Mouse (Mus musculus) C2C12 (cell line): ENCODE measurements at regions not wholly inside any gene's neighbourhood (a gene's known extent, or its start where the extent isn't known, plus 50 kb on each side); places are given as distances from the start of the nearest gene placed in this dataset.

ENCODE experiments used
- H3K27me3 ChIP-seq: one replicate; pipeline ENCODE4 v1.6.1; 2011; ENCODE audit not compliant: control insufficient read depth, insufficient read depth, insufficient read length
- H3K36me3 ChIP-seq: one replicate; pipeline ENCODE4 v1.6.1; 2011; ENCODE audit not compliant: control insufficient read depth, insufficient read depth
- H3K4me3 ChIP-seq: one replicate; pipeline ENCODE4 v1.5.1; 2011; ENCODE audit warnings: mild to moderate bottlenecking, control low read depth; ENCODE audit not compliant: poor library complexity, insufficient read depth, severe bottlenecking
- H3K79me2 ChIP-seq: one replicate; pipeline ENCODE4 v1.6.1; 2011; ENCODE audit not compliant: control insufficient read depth, insufficient read depth
- H3K79me3 ChIP-seq: one replicate; pipeline ENCODE4 v1.6.1; 2011; ENCODE audit warnings: low read depth, control low read depth
- H3ac ChIP-seq: one replicate; pipeline ENCODE3; 2011; ENCODE audit warnings: low read depth; ENCODE audit not compliant: control insufficient read depth, insufficient read length
- CEBPB ChIP-seq: IDR thresholded peaks from one replicate; pipeline ENCODE4 v1.6.1; 2011; ENCODE audit warnings: low read depth, mild to moderate bottlenecking, control low read depth, moderate library complexity
- CTCF ChIP-seq: IDR thresholded peaks from one replicate; pipeline ENCODE4 v1.5.1; 2011; ENCODE audit not compliant: control insufficient read depth, insufficient read depth, insufficient read length
- FOSL1 ChIP-seq: IDR thresholded peaks from one replicate; pipeline ENCODE4 v1.8.0; 2011; ENCODE audit warnings: mild to moderate bottlenecking, low read length; ENCODE audit not compliant: poor library complexity, insufficient read depth, severe bottlenecking
- MAX ChIP-seq: IDR thresholded peaks from one replicate; pipeline ENCODE4 v1.6.1; 2011; ENCODE audit warnings: mild to moderate bottlenecking, control low read depth
- MYOD1 ChIP-seq: IDR thresholded peaks from one replicate; pipeline ENCODE4 v1.6.1; 2011; ENCODE audit warnings: low read depth; ENCODE audit not compliant: control insufficient read depth, insufficient read length
- MYOG ChIP-seq: IDR thresholded peaks from one replicate; pipeline ENCODE4 v1.6.1; 2011; ENCODE audit not compliant: control insufficient read depth, insufficient read length; ENCODE audit errors: extremely low read depth
- USF1 ChIP-seq: IDR thresholded peaks from one replicate; pipeline ENCODE4 v1.6.1; 2011; ENCODE audit warnings: low read depth, mild to moderate bottlenecking, control low read depth, moderate library complexity

DNA sequence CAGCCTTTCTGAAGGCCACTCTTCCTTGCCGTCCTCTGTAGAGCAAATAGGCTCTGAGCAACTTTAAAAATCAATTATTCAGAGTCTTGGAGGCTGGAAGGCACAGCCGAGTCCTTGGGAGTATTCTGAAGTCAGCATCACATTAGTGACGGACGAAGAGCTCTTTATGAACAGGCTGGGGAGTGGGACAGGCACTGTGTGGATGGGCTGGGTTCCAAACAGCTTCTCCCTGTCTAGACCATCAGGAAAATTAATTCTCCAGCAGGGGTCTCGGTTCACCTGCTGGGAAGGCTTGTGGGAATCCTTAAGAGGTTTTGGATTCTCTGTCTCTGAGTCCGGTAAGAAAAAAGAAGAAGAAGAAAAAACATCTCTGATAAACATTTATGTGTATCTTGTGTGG, 110.9 kb downstream of the Gm9817 start:
- Histone ChIP-seq H3K79me3 (no peaks in the 10 kb centered on the region), H3K36me3 (no peaks in the 10 kb centered on the region), H3K4me3 (no peak overlapping the region), H3K27me3 (no peaks in the 10 kb centered on the region), H3ac (no peak overlapping the region), H3K79me2 (no peaks in the 10 kb centered on the region)
- no peak for TF ChIP-seq USF1
- no peak for TF ChIP-seq FOSL1
- TF ChIP-seq MAX: no peak
- TF ChIP-seq CEBPB: no peak
- no peak for TF ChIP-seq MYOD1
- TF ChIP-seq CTCF: no peak
- TF ChIP-seq MYOG: no peak

DNA sequence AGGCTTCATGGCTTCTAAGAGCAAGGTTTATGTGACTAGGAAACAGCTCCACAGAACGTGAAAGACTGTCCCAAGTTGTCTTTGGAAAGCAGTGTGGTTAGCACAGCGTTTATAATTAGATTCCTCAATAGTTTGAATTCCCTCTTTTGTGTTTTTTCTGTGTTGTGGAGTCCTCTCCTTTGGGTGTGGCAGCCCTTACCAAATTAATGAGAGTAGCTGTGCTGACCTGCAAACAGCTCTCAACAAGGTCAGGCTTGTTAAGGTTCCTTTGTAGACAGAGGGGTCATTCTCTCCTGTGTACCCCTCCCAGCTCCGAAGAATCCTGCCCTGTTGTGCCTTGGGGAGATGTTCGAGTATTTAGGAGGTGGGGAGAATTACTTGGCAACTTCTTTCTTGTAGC, 111.7 kb downstream of the Gm9817 start:
- no peaks in the 10 kb centered on the region for H3K27me3 ChIP-seq
- H3K79me2 ChIP-seq: no peaks in the 10 kb centered on the region
- no peak for TF ChIP-seq CEBPB
- TF ChIP-seq MYOG: no peak
- TF ChIP-seq CTCF: no peak
- no peak for TF ChIP-seq USF1
- TF ChIP-seq MAX: no peak
- TF ChIP-seq MYOD1: no peak
- no peak for TF ChIP-seq FOSL1
- no peaks in the 10 kb centered on the region for H3K36me3 ChIP-seq
- H3K79me3 ChIP-seq: no peaks in the 10 kb centered on the region
- H3ac ChIP-seq: no peak overlapping the region
- no peak overlapping the region for H3K4me3 ChIP-seq

DNA sequence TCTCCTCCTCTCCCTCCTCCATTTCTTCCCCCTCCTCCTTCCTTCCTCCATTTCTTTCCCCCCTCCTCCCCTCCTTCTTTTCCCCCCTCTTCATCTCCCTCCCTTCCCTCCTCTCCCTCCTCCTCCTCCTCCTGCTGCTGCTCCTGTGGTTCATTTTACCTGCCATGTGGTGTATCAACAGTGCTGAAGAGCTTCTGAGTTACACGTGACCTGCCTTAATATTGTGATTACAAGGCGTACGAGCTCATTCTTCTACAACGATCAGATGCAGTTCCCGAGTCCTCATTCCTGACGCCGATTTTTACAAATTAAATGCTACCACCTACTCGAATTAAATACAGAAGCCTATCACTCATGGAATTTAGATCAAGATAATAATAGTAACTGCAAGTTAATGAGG, 113.6 kb downstream of the Gm9817 start:
- H3ac ChIP-seq: no peak overlapping the region
- no peaks in the 10 kb centered on the region for H3K79me2 ChIP-seq
- H3K36me3 ChIP-seq: no peaks in the 10 kb centered on the region
- H3K27me3 ChIP-seq: no peaks in the 10 kb centered on the region
- no peak overlapping the region for H3K4me3 ChIP-seq
- no peaks in the 10 kb centered on the region for H3K79me3 ChIP-seq
- TF ChIP-seq MYOG: no peak
- TF ChIP-seq USF1: no peak
- TF ChIP-seq FOSL1: no peak
- no peak for TF ChIP-seq MYOD1
- TF ChIP-seq MAX: no peak
- no peak for TF ChIP-seq CEBPB
- no peak for TF ChIP-seq CTCF

DNA sequence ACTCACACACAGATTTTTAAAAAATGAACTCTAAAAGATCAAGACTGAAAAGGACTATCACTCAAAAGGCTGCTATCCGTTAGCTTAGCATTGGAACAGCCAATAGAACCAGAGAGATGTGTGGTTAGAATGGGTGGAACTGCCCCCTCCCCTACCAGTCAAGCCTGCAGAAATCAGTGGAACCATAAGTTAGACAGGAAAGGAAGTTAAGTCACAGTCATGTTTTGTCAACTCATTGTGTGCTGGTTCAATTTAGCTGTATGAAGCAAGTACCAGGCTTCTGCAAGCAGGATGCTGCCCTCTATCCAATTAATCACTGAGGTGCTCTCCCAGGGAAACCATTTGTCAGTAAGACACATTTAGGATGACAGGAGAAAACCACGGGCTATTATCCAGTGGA, 117.1 kb downstream of the Gm9817 start:
- H3K36me3 ChIP-seq: no peaks in the 10 kb centered on the region
- no peak overlapping the region for H3K4me3 ChIP-seq
- TF ChIP-seq FOSL1 (no peak), MAX (no peak), CEBPB (no peak), USF1 (no peak), MYOG (no peak), MYOD1 (no peak), CTCF (no peak)
- H3K79me3 ChIP-seq: no peaks in the 10 kb centered on the region
- H3K79me2 ChIP-seq: no peaks in the 10 kb centered on the region
- H3ac ChIP-seq: no peak overlapping the region
- H3K27me3 ChIP-seq: no peaks in the 10 kb centered on the region

DNA sequence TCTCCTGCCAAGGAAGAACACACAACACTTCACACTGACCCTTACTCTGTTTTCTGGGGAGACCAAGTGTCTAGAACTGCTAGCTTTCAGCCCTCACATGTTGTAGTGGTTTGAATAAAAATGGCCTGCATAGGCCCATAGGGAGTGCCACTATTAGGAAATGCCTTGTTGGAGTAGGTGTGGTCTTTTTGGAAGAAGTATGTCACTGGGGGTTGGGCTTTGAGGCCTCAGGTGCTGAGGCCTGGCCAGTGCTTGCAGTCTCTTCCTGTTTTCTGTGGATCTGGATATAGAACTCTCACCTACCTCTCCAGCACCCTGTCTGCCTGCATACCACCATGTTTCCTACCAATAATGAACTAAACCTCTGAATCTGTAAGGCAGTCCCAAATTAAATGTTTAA, 117.9 kb downstream of the Gm9817 start:
- H3K79me2 ChIP-seq: no peaks in the 10 kb centered on the region
- no peaks in the 10 kb centered on the region for H3K79me3 ChIP-seq
- H3ac ChIP-seq: no peak overlapping the region
- no peaks in the 10 kb centered on the region for H3K36me3 ChIP-seq
- TF ChIP-seq MAX (no peak), CTCF (no peak), FOSL1 (no peak), MYOD1 (no peak), MYOG (no peak), USF1 (no peak), CEBPB (no peak)
- no peak overlapping the region for H3K4me3 ChIP-seq
- H3K27me3 ChIP-seq: no peaks in the 10 kb centered on the region

DNA sequence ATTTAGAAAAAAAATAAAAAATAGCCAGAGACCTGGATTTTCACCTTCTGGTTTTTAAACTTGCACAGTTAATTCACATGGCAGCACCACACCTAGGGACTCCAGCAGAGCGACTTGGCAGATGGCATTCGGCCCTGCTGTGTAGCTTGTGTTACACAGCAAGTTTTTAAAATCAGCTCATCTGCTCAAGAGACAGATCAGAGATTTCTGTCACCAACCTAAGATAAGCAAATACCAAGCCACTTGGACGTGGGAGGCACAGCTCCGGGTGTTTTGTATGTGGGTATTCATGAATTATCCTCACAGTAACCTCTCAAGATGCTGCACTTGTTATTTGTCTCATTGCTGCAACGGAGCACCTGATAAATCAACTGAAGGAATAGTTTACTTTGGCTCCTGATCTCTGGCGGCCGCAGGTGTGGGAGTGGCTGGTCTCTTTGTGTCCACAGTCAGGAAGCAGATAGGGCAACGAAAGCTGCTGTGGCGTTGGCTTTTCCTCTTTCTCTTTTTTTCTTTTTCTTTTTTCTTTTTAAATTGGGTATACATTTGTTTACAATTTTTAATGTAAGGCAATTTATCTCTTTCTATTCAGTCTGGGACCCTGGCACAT, 122.1 kb downstream of the Gm9817 start:
- Histone ChIP-seq H3K79me2 (no peaks in the 10 kb centered on the region), H3K79me3 (no peaks in the 10 kb centered on the region), H3K4me3 (no peak overlapping the region), H3K27me3 (no peaks in the 10 kb centered on the region), H3ac (no peak overlapping the region), H3K36me3 (no peaks in the 10 kb centered on the region)
- no peak for TF ChIP-seq MYOD1
- TF ChIP-seq CEBPB: no peak
- TF ChIP-seq USF1: no peak
- no peak for TF ChIP-seq CTCF
- no peak for TF ChIP-seq MAX
- no peak for TF ChIP-seq FOSL1
- no peak for TF ChIP-seq MYOG
